Mouse (Mus musculus): Measurements from ENCODE around the gene Eef2.

DNA sequence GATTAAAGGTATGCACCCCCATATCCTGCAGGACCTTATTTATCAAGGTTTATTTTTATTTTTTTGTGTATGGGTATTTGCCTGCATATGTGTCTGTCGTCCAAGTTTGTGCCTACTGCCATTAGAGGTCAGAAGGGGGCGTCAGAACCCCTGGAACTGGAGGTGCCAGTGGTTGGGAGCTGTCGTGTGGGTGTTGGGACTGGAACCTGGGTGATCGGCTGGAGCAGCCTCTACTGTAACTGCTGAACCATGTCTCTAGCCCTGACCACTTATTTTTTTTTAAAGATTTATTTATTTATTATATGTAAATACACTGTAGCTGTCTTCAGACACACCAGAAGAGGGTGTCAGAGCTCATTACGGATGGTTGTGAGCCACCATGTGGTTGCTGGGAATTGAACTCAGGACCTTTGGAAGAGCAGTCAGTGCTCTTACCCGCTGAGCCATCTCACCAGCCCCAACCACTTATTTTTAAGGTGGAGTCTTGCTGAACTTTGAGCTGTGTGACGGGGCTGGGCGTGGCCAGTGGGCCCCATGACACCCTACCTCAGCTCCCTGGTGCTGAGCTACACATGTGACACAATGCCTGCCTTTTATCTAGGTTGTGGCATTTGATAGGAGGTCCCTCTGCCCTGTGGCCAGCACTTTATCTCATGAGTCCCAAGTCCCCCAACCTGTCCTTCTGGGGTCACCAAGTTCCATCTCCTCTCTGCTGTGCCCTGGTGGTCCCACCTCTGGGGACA, 26.7 kb downstream of the Eef2 start:
- TF ChIP-seq CTCF (IDR thresholded peaks at IDR 0.05; ENCODE audit: control insufficient read depth, insufficient read depth, low read length) (no peak), POLR2A (IDR thresholded peaks at IDR 0.05; ENCODE audit: borderline replicate concordance, control insufficient read depth, low read depth, low read length) (no peak)

All from bone marrow, adult 2 months (tissue).